Mouse (Mus musculus) kidney, embryonic 14.5 days (tissue): ENCODE data around the gene Wrb. TPM values are rescaled to one million over a fixed set of nuclear protein-coding genes. Genes with fewer than 3 reads are reported as not detected.
"Not testable (repeated sequence)": the region's sequence is repeated elsewhere in the genome, so short reads cannot be mapped to it uniquely, and the experiment has no call there.

Source experiments
- ATAC-seq: fragments of 200-750 bp; cut with Nextera tagmentation; 2 replicates; pipeline ENCODE4 v1.8.0; 2017; ENCODE audit warnings: moderate number of reproducible peaks, mild to moderate bottlenecking, moderate TSS enrichment, moderate library complexity; ENCODE audit not compliant: low FRiP score, low TSS enrichment
- H3K27ac ChIP-seq: fragments of 300-500 bp; sonication (generic); 2 replicates; pipeline ENCODE4 v1.5.1; 2014; ENCODE audit warnings: low read depth, mild to moderate bottlenecking, low read length, moderate library complexity, mixed read lengths
- H3K27me3 ChIP-seq: fragments of 300-500 bp; sonication (generic); 2 replicates; pipeline ENCODE4 v1.6.1; 2014; ENCODE audit warnings: mild to moderate bottlenecking, low read length; ENCODE audit not compliant: control insufficient read depth, insufficient read depth
- H3K36me3 ChIP-seq: fragments of 300-500 bp; sonication (generic); 2 replicates; pipeline ENCODE4 v1.6.1; 2014; ENCODE audit warnings: low read length, mixed read lengths; ENCODE audit not compliant: control insufficient read depth, insufficient read depth
- H3K4me1 ChIP-seq: fragments of 300-500 bp; sonication (generic); 2 replicates; pipeline ENCODE4 v1.6.1; 2014; ENCODE audit warnings: low read length, mixed read lengths; ENCODE audit not compliant: control insufficient read depth, insufficient read depth
- H3K4me2 ChIP-seq: fragments of 300-500 bp; sonication (generic); replicated peaks from 2 replicates; pipeline ENCODE4 v1.6.1; 2014; ENCODE audit warnings: low read depth, mild to moderate bottlenecking, low read length
- H3K4me3 ChIP-seq: fragments of 300-500 bp; sonication (generic); 2 replicates; pipeline ENCODE4 v1.5.1; 2014; ENCODE audit warnings: mild to moderate bottlenecking, low read length
- H3K9ac ChIP-seq: fragments of 300-500 bp; sonication (generic); 2 replicates; pipeline ENCODE4 v1.6.1; 2014; ENCODE audit warnings: low read depth, mild to moderate bottlenecking, low read length, moderate library complexity
- H3K9me3 ChIP-seq: fragments of 300-500 bp; sonication (generic); 2 replicates; pipeline ENCODE4 v1.6.1; 2016; ENCODE audit warnings: low read length; ENCODE audit not compliant: control insufficient read depth
- WGBS: fragments of 180-500 bp; shearing (Covaris S2); extraction: QIAGEN DNeasy Blood & Tissue Kit; methylation state at CpG from one replicate; pipeline ENCODE4 v1.1.7; 2014; 5-methylcytosine and 5-hydroxymethylcytosine counted together
- polyA plus RNA-seq: library from polyadenylated mRNA; unstranded; fragments of >200 nt; fragmentation: Nextera tagmentation; extraction: Ambion mirVana; gene quantifications from 2 replicates; pipeline ENCODE4 v1.2.1, GENCODE M21; 2014

Gene Wrb
- polyA plus RNA-seq = 68.5 and 75.6 TPM in 2 replicates

- H3K4me2 ChIP-seq = peak within 1 kb of the TSS; percentile 58
- no peak within 1 kb of the TSS for H3K27ac ChIP-seq
- H3K27me3 ChIP-seq = no peaks in the 10 kb centered on the region
- peaks cover 11% of the 10 kb centered on the region; the same call in 1 of the 2 replicates for H3K4me1 ChIP-seq
- WGBS = under 1% methylated on average over 68 of the region's 68 CpGs
- peak within 1 kb of the TSS; percentile 85 for H3K4me3 ChIP-seq
- H3K36me3 ChIP-seq = no peaks in the 10 kb centered on the region
- H3K9me3 ChIP-seq = peaks cover 4% of the 10 kb centered on the region; the same call in 1 of the 2 replicates
- ATAC-seq = peak; percentile 97
- peak within 1 kb of the TSS; percentile 73 for H3K9ac ChIP-seq
Measured at GRCm38 (mm10) chr16:96145110-96145800, at the start of gene Wrb. Gene Wrb, plus strand, starts transcription at chr16:96145407.

DNA sequence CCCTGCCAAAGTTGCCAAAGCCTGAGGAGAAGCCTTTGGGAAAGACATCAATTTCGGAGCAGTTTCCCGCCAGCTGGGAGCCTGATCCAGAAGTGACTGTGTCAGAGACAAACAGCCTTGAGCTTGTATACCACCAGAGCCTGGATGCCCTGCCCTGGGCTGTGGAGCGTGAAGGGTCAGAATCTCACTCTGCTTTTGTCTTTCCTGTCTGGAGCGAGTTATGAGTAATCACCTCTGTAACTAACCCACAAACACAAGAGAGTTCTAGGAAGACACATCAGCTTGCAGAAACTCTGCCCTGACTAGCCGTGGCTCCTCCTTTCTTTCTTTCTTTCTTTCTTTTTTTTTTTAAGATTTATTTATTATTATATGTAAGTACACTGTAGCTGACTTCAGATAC, 49.2 kb upstream of the Wrb start:
- H3K4me1 ChIP-seq = no peaks in the 10 kb centered on the region
- ATAC-seq = no peak
- no peaks in the 10 kb centered on the region for H3K27me3 ChIP-seq
- H3K9ac ChIP-seq = no peak overlapping the region
- no peak overlapping the region for H3K27ac ChIP-seq
- H3K36me3 ChIP-seq = no peaks in the 10 kb centered on the region
- 80% methylated on average over 5 of the region's 5 CpGs for whole genome bisulfite sequencing
- no peaks in the 10 kb centered on the region for H3K9me3 ChIP-seq
- H3K4me2 ChIP-seq = no peak overlapping the region
- H3K4me3 ChIP-seq = no peak overlapping the region

- not testable (repeated sequence) for H3K4me3 ChIP-seq, H3K27ac ChIP-seq, H3K27me3 ChIP-seq, H3K4me1 ChIP-seq, ATAC-seq, H3K36me3 ChIP-seq, H3K4me2 ChIP-seq, H3K9ac ChIP-seq, H3K9me3 ChIP-seq
Measured at GRCm38 (mm10) chr16:96097811-96098210, 47.4 kb upstream of the Wrb start.

- Histone ChIP-seq H3K4me1 (no peaks in the 10 kb centered on the region), H3K9me3 (no peaks in the 10 kb centered on the region), H3K27ac (no peak overlapping the region), H3K4me2 (no peak overlapping the region), H3K36me3 (no peaks in the 10 kb centered on the region), H3K27me3 (no peaks in the 10 kb centered on the region), H3K4me3 (no peak overlapping the region), H3K9ac (no peak overlapping the region)
- no peak for ATAC-seq
- WGBS = 48% methylated on average over 2 of the region's 2 CpGs
Measured at GRCm38 (mm10) chr16:96103036-96103435, 42.2 kb upstream of the Wrb start.

GRCm38 (mm10) chr16:96109673-96110072, 35.5 kb upstream of the Wrb start:
- Histone ChIP-seq H3K27me3 (no peaks in the 10 kb centered on the region), H3K9ac (no peak overlapping the region), H3K36me3 (no peaks in the 10 kb centered on the region), H3K4me2 (no peak overlapping the region), H3K4me3 (no peak overlapping the region), H3K4me1 (no peaks in the 10 kb centered on the region), H3K9me3 (no peaks in the 10 kb centered on the region), H3K27ac (no peak overlapping the region)
- no peak for ATAC-seq
- 58% methylated on average over 4 of the region's 4 CpGs for WGBS

DNA sequence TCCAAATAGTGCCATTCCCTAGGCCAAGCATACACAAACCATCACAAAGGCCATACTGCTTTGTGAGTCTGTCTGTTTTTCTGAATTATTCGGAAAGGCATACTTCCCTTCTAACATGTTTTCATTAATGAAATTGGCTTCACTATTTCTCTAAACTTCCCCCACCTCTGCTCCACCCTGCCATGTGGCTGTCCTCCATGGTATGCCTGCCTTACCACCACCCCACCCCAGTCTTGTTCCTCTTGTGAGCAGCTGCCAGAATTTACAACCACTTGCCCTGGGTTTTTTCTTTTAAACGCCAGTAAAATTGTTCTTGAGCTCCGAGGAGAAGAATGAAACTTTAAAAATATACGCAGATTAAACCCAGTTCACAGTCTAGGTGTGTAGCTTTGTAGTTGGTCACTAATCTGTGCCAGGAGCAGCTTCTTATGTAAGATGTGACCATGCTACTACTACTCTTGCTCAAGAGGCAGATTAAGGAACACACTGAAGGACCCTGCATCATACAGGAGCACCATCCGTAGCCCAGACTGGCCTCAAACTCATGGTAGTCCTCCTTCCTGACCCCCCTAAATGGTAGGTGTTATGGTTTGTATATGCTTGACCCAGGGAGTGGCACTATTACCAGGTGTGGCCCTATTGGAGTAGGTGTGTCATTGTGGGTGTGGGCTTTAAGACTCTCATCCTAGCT, 34.4 kb upstream of the Wrb start:
- no peaks in the 10 kb centered on the region for H3K4me1 ChIP-seq
- no peaks in the 10 kb centered on the region for H3K27me3 ChIP-seq
- no peak overlapping the region for H3K9ac ChIP-seq
- no peak overlapping the region for H3K27ac ChIP-seq
- H3K36me3 ChIP-seq = no peaks in the 10 kb centered on the region
- WGBS = 82% methylated on average over 5 of the region's 5 CpGs
- no peak for ATAC-seq
- H3K4me2 ChIP-seq = no peak overlapping the region
- no peaks in the 10 kb centered on the region for H3K9me3 ChIP-seq
- H3K4me3 ChIP-seq = no peak overlapping the region

DNA sequence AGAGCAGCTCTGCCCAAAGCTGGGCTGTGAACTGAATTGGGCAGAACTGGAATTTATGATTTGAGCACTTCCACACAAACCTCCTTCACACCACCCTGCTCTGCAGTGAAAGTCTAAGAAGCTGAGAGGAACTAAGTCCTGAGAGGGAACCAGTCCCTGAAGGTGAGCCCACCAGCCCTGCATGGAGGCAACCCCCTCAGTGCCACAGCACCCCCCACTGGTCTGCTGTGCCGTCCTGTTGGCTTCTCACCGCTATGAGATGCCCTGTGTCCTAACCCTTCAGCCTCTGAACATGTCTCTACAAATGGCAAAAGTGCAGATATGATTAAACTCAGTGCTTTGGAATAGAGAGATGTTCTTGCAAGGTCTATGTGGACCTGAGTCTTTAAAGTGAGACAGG, 32.4 kb upstream of the Wrb start:
- WGBS = 48% methylated on average over 2 of the region's 2 CpGs

DNA sequence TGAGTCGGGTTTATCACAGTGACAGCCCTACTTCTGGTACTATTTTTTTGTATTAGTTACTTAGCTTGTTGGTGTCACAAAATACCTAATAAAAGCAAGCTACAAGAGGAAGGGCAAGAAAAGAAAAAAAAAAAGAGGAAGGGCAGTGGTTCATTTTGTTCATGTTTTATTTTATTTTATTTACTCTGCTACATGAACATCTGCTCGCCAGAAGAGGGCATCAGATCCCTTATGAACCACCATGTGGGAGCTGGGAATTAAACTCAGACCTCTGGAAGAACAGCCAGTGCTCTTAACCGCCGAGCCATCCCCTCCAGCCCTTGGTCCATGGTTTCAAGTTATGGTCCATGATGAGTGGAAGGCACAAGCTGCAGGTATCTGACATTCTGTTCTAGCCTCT, 30.5 kb upstream of the Wrb start:
- Histone ChIP-seq H3K4me1 (no peaks in the 10 kb centered on the region), H3K36me3 (no peaks in the 10 kb centered on the region), H3K4me3 (no peak overlapping the region), H3K27ac (no peak overlapping the region), H3K4me2 (no peak overlapping the region), H3K9ac (no peak overlapping the region), H3K9me3 (no peaks in the 10 kb centered on the region), H3K27me3 (no peaks in the 10 kb centered on the region)
- WGBS = 61% methylated on average over 4 of the region's 4 CpGs
- no peak for ATAC-seq

More for the DNA sequence above, 32.4 kb upstream of the Wrb start:
- H3K36me3 ChIP-seq = no peaks in the 10 kb centered on the region
- no peak overlapping the region for H3K9ac ChIP-seq
- no peak overlapping the region for H3K27ac ChIP-seq
- no peaks in the 10 kb centered on the region for H3K4me1 ChIP-seq
- no peak overlapping the region for H3K4me2 ChIP-seq
- no peak for ATAC-seq
- H3K27me3 ChIP-seq = no peaks in the 10 kb centered on the region
- no peaks in the 10 kb centered on the region for H3K9me3 ChIP-seq
- no peak overlapping the region for H3K4me3 ChIP-seq

- no peak overlapping the region for H3K27ac ChIP-seq
Measured at GRCm38 (mm10) chr16:96120022-96120623, 25.1 kb upstream of the Wrb start.

More at GRCm38 (mm10) chr16:96120022-96120623, 25.1 kb upstream of the Wrb start:
- H3K9ac ChIP-seq = no peak overlapping the region
- no peaks in the 10 kb centered on the region for H3K9me3 ChIP-seq
- 0 out of 2 replicates have a peak, but pooled peaks cover under 1% of the 10 kb centered on the region for H3K4me1 ChIP-seq
- peaks cover 41% of the 10 kb centered on the region for H3K36me3 ChIP-seq
- H3K4me3 ChIP-seq = no peak overlapping the region
- WGBS = 74% methylated on average over 4 of the region's 4 CpGs
- no peak for ATAC-seq
- H3K27me3 ChIP-seq = no peaks in the 10 kb centered on the region
- no peak overlapping the region for H3K4me2 ChIP-seq
